Mouse (Mus musculus) mesoderm, embryonic 11.5 days (tissue): Measurements from ENCODE around the gene Tph2.

ENCODE experiments used
- DNase-seq: peaks from one replicate; pipeline ENCODE4 v3.0.0-alpha.2; 2012; ENCODE audit warnings: low read depth, low spot score

Gene Tph2

GRCm38 (mm10) chr10:115143641-115144040, 41.2 kb downstream of the Tph2 start:
- peak; percentile 74 for DNase-seq

GRCm38 (mm10) chr10:115137016-115137415, 47.8 kb downstream of the Tph2 start:
- DNase-seq = no peak

GRCm38 (mm10) chr10:115127907-115128306, 56.9 kb downstream of the Tph2 start:
- DNase-seq = no peak

GRCm38 (mm10) chr10:115125550-115125949, 59.3 kb downstream of the Tph2 start:
- peak; percentile 12 for DNase-seq

GRCm38 (mm10) chr10:115125027-115125426, 59.8 kb downstream of the Tph2 start:
- DNase-seq = no peak

GRCm38 (mm10) chr10:115107666-115108540, 76.9 kb downstream of the Tph2 start:
- DNase-seq = no peak

- no peak for DNase-seq
These were observed 80.6 kb downstream of the Tph2 start for GRCm38 (mm10) chr10:115104175-115104574.

GRCm38 (mm10) chr10:115099890-115100580, 84.8 kb downstream of the Tph2 start:
- DNase-seq = no peak

- peak; percentile 73 for DNase-seq
These were observed 87.7 kb downstream of the Tph2 start for GRCm38 (mm10) chr10:115097163-115097562.

GRCm38 (mm10) chr10:115096191-115096590, 88.6 kb downstream of the Tph2 start:
- DNase-seq = no peak

GRCm38 (mm10) chr10:115078232-115078631, 106.6 kb downstream of the Tph2 start:
- no peak for DNase-seq

GRCm38 (mm10) chr10:115069123-115069911, 115.5 kb downstream of the Tph2 start:
- DNase-seq = no peak

- DNase-seq = no peak
These were observed 120.9 kb downstream of the Tph2 start for GRCm38 (mm10) chr10:115063936-115064335.

GRCm38 (mm10) chr10:115061498-115061897, 123.3 kb downstream of the Tph2 start:
- DNase-seq = no peak

GRCm38 (mm10) chr10:115060759-115061158, 124.1 kb downstream of the Tph2 start:
- DNase-seq = no peak

- peak; percentile 2 for DNase-seq
These were observed 133.2 kb downstream of the Tph2 start for GRCm38 (mm10) chr10:115051602-115052001.

- no peak for DNase-seq
These were observed 134.1 kb downstream of the Tph2 start for GRCm38 (mm10) chr10:115050674-115051073.

GRCm38 (mm10) chr10:115050178-115050577, 134.6 kb downstream of the Tph2 start:
- DNase-seq = no peak

GRCm38 (mm10) chr10:115048565-115048964, 136.3 kb downstream of the Tph2 start:
- no peak for DNase-seq

- DNase-seq = no peak
These were observed 149.1 kb downstream of the Tph2 start for GRCm38 (mm10) chr10:115035748-115036147.
